Mouse (Mus musculus): ENCODE data around the gene 4921524J17Rik.

4921524J17Rik gene

GRCm38 (mm10) chr8:85459582-85459981 is 26.9 kb upstream of the 4921524J17Rik start:
- Histone ChIP-seq H3K27me3 (ENCODE audit: control insufficient read depth, insufficient read depth, low read length, poor library complexity, severe bottlenecking) (no peaks in the 10 kb centered on the region), H3K36me3 (ENCODE audit: control insufficient read depth, insufficient read depth, low read length, poor library complexity, severe bottlenecking) (no peaks in the 10 kb centered on the region)
- DNase-seq (ENCODE audit: low read depth, low spot score): no peak

- DNase-seq (ENCODE audit: low read depth, low spot score): peak; percentile 85
- Histone ChIP-seq H3K36me3 (ENCODE audit: control insufficient read depth, insufficient read depth, low read length, poor library complexity, severe bottlenecking) (no peaks in the 10 kb centered on the region), H3K27me3 (ENCODE audit: control insufficient read depth, insufficient read depth, low read length, poor library complexity, severe bottlenecking) (no peaks in the 10 kb centered on the region)
These were observed 23.9 kb upstream of the 4921524J17Rik start for GRCm38 (mm10) chr8:85456536-85456935.

GRCm38 (mm10) chr8:85454750-85455149 is 22.1 kb upstream of the 4921524J17Rik start:
- no peaks in the 10 kb centered on the region for H3K36me3 ChIP-seq (ENCODE audit: control insufficient read depth, insufficient read depth, low read length, poor library complexity, severe bottlenecking)
- DNase-seq (ENCODE audit: low read depth, low spot score): no peak
- no peaks in the 10 kb centered on the region for H3K27me3 ChIP-seq (ENCODE audit: control insufficient read depth, insufficient read depth, low read length, poor library complexity, severe bottlenecking)

GRCm38 (mm10) chr8:85453256-85453655 is 20.6 kb upstream of the 4921524J17Rik start:
- DNase-seq (ENCODE audit: low read depth, low spot score): no peak
- Histone ChIP-seq H3K36me3 (ENCODE audit: control insufficient read depth, insufficient read depth, low read length, poor library complexity, severe bottlenecking) (no peaks in the 10 kb centered on the region), H3K27me3 (ENCODE audit: control insufficient read depth, insufficient read depth, low read length, poor library complexity, severe bottlenecking) (no peaks in the 10 kb centered on the region)

GRCm38 (mm10) chr8:85452328-85452727 is 19.7 kb upstream of the 4921524J17Rik start:
- no peaks in the 10 kb centered on the region for H3K27me3 ChIP-seq (ENCODE audit: control insufficient read depth, insufficient read depth, low read length, poor library complexity, severe bottlenecking)
- DNase-seq (ENCODE audit: low read depth, low spot score): no peak
- H3K36me3 ChIP-seq (ENCODE audit: control insufficient read depth, insufficient read depth, low read length, poor library complexity, severe bottlenecking): no peaks in the 10 kb centered on the region

- H3K27me3 ChIP-seq (ENCODE audit: control insufficient read depth, insufficient read depth, low read length, poor library complexity, severe bottlenecking): no peaks in the 10 kb centered on the region
- no peak for DNase-seq (ENCODE audit: low read depth, low spot score)
- no peaks in the 10 kb centered on the region for H3K36me3 ChIP-seq (ENCODE audit: control insufficient read depth, insufficient read depth, low read length, poor library complexity, severe bottlenecking)
These were observed 17.7 kb upstream of the 4921524J17Rik start for GRCm38 (mm10) chr8:85450335-85450734.

- no peaks in the 10 kb centered on the region for H3K36me3 ChIP-seq (ENCODE audit: control insufficient read depth, insufficient read depth, low read length, poor library complexity, severe bottlenecking)
- H3K27me3 ChIP-seq (ENCODE audit: control insufficient read depth, insufficient read depth, low read length, poor library complexity, severe bottlenecking): no peaks in the 10 kb centered on the region
- no peak for DNase-seq (ENCODE audit: low read depth, low spot score)
These were observed 13.5 kb upstream of the 4921524J17Rik start for GRCm38 (mm10) chr8:85445936-85446685.

- H3K27me3 ChIP-seq (ENCODE audit: control insufficient read depth, insufficient read depth, low read length, poor library complexity, severe bottlenecking): no peaks in the 10 kb centered on the region
- no peaks in the 10 kb centered on the region for H3K36me3 ChIP-seq (ENCODE audit: control insufficient read depth, insufficient read depth, low read length, poor library complexity, severe bottlenecking)
- no peak for DNase-seq (ENCODE audit: low read depth, low spot score)
These were observed 11.5 kb upstream of the 4921524J17Rik start for GRCm38 (mm10) chr8:85444092-85444491.

GRCm38 (mm10) chr8:85441564-85441963 is 8.9 kb upstream of the 4921524J17Rik start:
- Histone ChIP-seq H3K27me3 (ENCODE audit: control insufficient read depth, insufficient read depth, low read length, poor library complexity, severe bottlenecking) (no peaks in the 10 kb centered on the region), H3K36me3 (ENCODE audit: control insufficient read depth, insufficient read depth, low read length, poor library complexity, severe bottlenecking) (no peaks in the 10 kb centered on the region)
- DNase-seq (ENCODE audit: low read depth, low spot score): no peak

- Histone ChIP-seq H3K27me3 (ENCODE audit: control insufficient read depth, insufficient read depth, low read length, poor library complexity, severe bottlenecking) (no peaks in the 10 kb centered on the region), H3K36me3 (ENCODE audit: control insufficient read depth, insufficient read depth, low read length, poor library complexity, severe bottlenecking) (no peaks in the 10 kb centered on the region)
- DNase-seq (ENCODE audit: low read depth, low spot score): no peak
These were observed 3.1 kb upstream of the 4921524J17Rik start for GRCm38 (mm10) chr8:85435736-85436135.

GRCm38 (mm10) chr8:85434817-85435216 is 2.2 kb upstream of the 4921524J17Rik start:
- DNase-seq (ENCODE audit: low read depth, low spot score): no peak
- no peaks in the 10 kb centered on the region for H3K36me3 ChIP-seq (ENCODE audit: control insufficient read depth, insufficient read depth, low read length, poor library complexity, severe bottlenecking)
- H3K27me3 ChIP-seq (ENCODE audit: control insufficient read depth, insufficient read depth, low read length, poor library complexity, severe bottlenecking): no peaks in the 10 kb centered on the region

- DNase-seq (ENCODE audit: low read depth, low spot score): no peak
- Histone ChIP-seq H3K36me3 (ENCODE audit: control insufficient read depth, insufficient read depth, low read length, poor library complexity, severe bottlenecking) (no peaks in the 10 kb centered on the region), H3K27me3 (ENCODE audit: control insufficient read depth, insufficient read depth, low read length, poor library complexity, severe bottlenecking) (no peaks in the 10 kb centered on the region)
These were observed 372 bp upstream of the 4921524J17Rik start for GRCm38 (mm10) chr8:85433017-85433393.

- DNase-seq (ENCODE audit: low read depth, low spot score): no peak
- Histone ChIP-seq H3K36me3 (ENCODE audit: control insufficient read depth, insufficient read depth, low read length, poor library complexity, severe bottlenecking) (no peaks in the 10 kb centered on the region), H3K27me3 (ENCODE audit: control insufficient read depth, insufficient read depth, low read length, poor library complexity, severe bottlenecking) (no peaks in the 10 kb centered on the region)
These were observed 1.1 kb downstream of the 4921524J17Rik start for GRCm38 (mm10) chr8:85431281-85432167.

- Histone ChIP-seq H3K36me3 (ENCODE audit: control insufficient read depth, insufficient read depth, low read length, poor library complexity, severe bottlenecking) (no peaks in the 10 kb centered on the region), H3K27me3 (ENCODE audit: control insufficient read depth, insufficient read depth, low read length, poor library complexity, severe bottlenecking) (no peaks in the 10 kb centered on the region)
- DNase-seq (ENCODE audit: low read depth, low spot score): no peak
These were observed 1.8 kb downstream of the 4921524J17Rik start for GRCm38 (mm10) chr8:85430801-85431200.

GRCm38 (mm10) chr8:85429219-85429618 is 3.4 kb downstream of the 4921524J17Rik start:
- Histone ChIP-seq H3K36me3 (ENCODE audit: control insufficient read depth, insufficient read depth, low read length, poor library complexity, severe bottlenecking) (no peaks in the 10 kb centered on the region), H3K27me3 (ENCODE audit: control insufficient read depth, insufficient read depth, low read length, poor library complexity, severe bottlenecking) (no peaks in the 10 kb centered on the region)
- no peak for DNase-seq (ENCODE audit: low read depth, low spot score)
